Mouse (Mus musculus): ENCODE measurements around the gene Anp32a.

DNA sequence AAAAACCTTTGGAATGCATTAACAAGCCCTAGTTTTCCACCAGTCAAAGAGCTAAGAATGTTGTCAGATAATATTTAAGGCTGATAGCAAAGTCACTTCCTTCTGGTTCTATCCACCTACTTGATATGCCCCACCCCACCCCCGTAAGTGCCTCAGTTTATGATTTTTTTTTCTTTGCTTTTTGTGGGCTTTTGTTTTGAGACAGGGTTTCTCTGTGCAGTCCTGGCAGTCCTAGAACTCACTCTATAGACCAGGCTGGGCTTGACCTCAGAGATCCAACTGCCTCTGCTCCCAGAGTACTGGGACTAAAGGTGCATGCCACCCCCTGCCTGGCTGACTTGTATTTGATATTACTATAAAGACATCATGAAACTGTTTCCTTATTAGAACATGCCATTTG, 17.3 kb upstream of the Anp32a start:
- TF ChIP-seq CTCF (IDR thresholded peaks at IDR 0.05; ENCODE audit: low read depth, low read length), result no peak
- no peak for TF ChIP-seq POLR2A (IDR thresholded peaks at IDR 0.05; ENCODE audit: extremely low read depth, insufficient read depth, low read length)

Data from liver, adult 2 months (tissue).